Mouse (Mus musculus): ENCODE results near the gene Olfr307.
"Not testable (repeated sequence)": the region's sequence is repeated elsewhere in the genome, so short reads cannot be mapped to it uniquely, and the experiment has no call there.

Olfr307 gene

DNA sequence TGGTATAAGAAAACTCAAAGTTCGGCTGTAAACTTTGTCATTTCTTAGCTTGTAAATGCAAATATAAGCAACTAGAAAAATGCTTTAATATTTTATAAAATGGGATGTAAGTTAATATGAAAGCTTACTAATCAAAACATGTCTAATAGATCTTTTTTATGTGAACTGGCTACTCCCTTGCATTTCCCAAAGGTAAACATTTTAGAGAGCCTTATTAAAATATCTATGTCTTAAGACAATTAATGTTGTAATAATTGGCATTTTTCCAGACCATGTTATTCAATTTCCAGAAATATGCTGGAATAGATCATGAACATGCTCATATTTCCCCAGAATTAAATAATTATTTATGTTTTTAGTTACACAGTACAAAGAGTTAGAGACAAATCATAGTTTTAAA is at the start of gene Olfr307:
Gene Olfr307 (minus strand): TSS at position 101 of the 400 bp plus-strand sequence.
- DNase-seq (ENCODE audit: low spot score), result no peak

DNA sequence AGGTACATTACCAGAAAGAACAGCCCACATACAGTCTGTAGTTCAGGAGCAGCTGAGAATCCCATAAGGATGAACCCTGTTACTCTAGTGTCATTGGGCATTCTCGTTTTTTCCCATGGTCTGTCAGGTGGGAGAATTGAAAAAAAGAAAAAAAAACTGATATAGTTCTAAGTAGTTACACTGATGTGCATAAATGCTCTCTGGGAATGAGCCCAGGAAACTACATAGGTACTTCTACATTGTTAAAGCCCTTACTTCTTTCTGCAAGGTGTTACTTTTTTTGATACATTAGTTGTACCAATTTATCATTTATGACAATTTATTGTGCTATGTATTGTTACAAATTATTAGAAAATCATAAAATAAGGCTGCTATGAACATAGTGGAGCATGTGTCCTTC is 49.2 kb upstream of the Olfr307 start, which contains the start of gene Olfr304:
Gene Olfr304 (minus strand): TSS at position 101 of the 400 bp plus-strand sequence.
- DNase-seq (ENCODE audit: low spot score), result no peak

DNA sequence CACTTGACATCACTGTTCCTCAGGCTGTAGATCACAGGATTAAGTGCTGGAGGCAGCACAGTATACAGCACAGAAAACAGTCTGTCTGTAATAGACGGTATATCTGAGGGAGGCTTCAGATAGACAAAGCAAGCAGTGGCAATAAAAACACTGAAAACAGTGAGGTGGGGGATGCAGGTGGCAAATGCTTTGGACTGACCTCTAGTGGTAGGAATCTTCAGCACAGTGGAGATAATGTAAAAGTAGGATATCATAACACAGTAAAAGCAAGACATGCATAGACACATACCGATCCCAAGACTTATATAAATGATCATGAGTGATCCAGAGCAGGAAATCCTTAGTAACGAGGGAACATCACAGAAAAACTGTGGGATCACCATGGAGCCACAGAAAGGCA is 48.4 kb upstream of the Olfr307 start:
- DNase-seq (ENCODE audit: low spot score), result no peak

DNA sequence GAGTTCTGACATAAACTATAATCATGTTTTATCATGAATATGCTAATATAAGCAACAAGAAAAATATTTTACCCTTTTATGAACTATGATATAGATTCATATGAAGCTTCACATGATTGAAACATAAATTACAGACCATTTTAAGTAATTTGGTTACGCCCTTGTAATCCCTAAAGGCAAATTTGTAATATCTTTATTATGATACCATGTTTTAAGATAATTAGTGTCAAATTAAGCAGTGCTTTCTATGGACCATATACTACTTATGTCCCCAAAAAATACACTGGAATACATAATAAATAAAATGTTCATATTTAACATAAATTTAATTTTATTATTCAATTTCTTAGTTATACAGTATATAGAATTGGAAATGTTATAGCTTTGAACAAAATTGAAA is 29.4 kb upstream of the Olfr307 start, which contains the start of gene Olfr305:
Gene Olfr305 (minus strand): TSS at position 101 of the 400 bp plus-strand sequence.
- DNase-seq (ENCODE audit: low spot score), result no peak

DNA sequence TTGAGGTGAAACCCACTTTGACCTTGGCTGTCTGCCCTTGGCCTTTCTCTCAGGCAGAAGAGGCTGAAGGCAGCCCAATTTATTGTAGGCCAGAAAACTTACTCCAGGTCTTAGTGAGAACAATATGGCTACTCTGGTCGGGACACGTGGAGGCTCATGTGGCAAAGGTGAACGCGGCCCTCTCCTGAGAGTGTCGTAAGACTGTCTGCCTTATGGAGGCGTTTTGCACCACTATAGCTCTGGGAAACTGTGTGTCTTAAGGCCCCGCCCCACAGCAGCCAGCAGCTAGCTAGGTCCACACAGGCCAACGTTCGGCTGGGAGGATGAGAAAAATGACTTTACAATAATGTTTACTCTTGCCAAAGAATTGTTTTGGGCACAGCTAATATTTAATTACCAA is 8.9 kb upstream of the Olfr307 start:
- DNase-seq (ENCODE audit: low spot score), result not testable (repeated sequence)

DNA sequence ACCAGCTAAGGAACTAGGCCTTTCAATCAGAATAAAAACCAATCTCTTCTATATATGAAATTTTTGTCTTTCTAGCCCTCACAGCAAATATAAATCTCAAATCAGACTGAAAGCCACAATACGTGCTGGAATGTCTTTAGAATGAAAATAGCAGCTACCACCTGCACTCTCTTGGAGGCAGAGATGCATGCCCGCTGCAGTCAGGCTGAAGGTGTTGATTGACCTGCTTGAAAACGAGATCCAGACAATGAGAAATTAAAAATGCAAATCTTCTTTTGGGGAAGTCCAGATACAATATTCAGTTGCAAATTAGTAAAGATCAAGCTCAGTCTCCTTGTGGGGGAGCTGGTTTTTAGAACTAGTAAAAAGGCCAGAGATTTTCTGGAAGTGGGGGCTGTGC is 6.9 kb upstream of the Olfr307 start:
- DNase-seq (ENCODE audit: low spot score), result no peak

DNA sequence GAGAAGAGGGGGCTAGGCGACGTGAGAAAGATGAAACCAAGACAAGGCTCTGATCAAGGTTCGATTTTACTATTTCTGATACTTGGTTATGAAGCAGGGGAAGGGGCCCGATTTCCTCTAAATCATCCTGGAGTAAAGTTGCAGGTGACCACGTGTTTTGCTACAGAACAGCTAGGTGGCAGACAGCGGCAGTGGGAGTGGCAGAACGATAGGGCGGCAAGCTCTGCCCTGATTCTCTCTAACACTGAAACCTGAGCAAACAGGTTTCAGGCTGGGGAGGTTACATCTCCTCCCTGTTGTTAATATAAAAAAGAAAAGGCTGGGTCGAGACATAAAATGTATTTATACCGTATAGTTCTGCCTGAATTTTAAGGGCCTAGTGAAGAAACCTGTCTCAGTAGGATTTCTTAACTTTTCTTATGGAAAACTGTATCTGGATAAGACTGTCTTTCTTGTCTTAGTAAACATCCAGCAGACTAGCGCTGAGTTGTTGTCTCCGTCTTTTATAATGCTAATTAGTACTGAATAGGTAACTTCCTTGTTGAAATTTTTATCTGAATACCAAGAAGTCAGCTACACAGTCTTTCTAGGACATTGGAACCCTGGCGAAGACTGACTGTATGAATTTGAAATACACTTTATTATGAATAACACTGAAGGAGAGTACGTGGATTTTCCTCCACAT is 5.6 kb upstream of the Olfr307 start:
- DNase-seq (ENCODE audit: low spot score), result no peak

DNA sequence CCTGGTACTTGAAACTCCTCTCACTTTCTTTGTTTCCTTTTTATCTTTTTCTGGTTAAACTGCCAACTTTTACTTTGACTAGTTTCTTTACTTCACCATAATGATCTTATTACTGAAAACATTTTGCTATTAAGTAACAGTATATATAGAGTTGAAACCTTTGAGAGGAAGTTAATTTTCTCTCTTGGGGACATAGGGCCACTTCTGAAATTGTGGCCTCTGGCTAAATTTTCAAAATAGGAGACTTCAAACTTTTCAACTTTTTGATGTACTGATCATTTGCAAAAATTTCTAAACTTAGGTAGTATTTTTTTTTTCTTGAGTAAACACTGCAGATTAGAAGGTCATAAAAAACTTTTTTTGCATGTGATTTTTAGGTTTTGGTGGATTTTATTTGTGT is 11.9 kb downstream of the Olfr307 start, which contains the start of gene Olfr308:
Gene Olfr308 (minus strand): TSS at position 101 of the 400 bp plus-strand sequence.
- DNase-seq (ENCODE audit: low spot score), result no peak

DNA sequence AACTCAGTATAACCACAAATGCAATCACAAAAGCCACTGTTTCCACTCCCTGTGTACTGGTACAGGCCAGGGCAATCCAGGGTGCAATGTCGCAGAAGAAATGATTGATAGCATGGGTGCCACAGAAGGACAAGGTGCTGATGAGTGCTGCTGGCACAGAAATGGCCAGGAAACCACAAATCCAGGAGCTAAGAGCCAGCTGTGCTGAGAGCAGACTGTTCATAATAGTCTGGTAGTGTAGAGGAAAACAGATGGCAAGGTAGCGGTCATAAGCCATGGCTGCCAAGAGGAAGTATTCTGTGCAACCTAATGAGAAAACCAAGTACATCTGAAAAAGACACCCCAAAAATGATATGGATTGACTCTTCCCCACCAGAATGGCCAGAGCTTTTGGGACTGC is 16.1 kb downstream of the Olfr307 start:
- no peak for DNase-seq (ENCODE audit: low spot score)

DNA sequence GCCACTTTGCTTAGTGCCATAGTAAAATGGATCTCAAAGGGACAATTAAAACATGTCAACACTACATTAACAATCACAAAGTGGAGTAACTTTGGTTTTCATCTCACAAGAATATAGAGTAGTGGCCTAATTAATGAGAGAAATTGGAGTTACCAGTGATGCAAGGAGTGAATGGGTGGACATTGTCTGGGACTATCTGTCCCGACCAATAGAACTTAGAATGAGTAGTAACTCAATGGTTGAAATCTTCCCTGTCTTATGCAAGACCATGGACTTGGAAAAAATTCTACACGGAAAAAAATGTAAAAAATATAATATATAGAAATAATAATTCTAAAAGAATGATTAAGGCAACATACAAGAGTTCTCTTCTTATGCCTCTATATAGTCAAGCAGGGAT is 23.8 kb downstream of the Olfr307 start, which contains the start of gene Olfr309:
Gene Olfr309 (minus strand): TSS at position 101 of the 400 bp plus-strand sequence.
- no peak for DNase-seq (ENCODE audit: low spot score)
